Mouse (Mus musculus) common myeloid progenitor, adult 5-6 weeks (primary cell): ENCODE measurements around the gene Clcn3. TPM values are rescaled to one million over a fixed set of nuclear protein-coding genes. Genes with fewer than 3 reads are reported as not detected.
"Not testable (repeated sequence)": the region's sequence is repeated elsewhere in the genome, so short reads cannot be mapped to it uniquely, and the experiment has no call there.

Source experiments
- ATAC-seq: replicated peaks from 2 replicates; pipeline ENCODE4 v1.8.0; 2016; ENCODE audit warnings: low read depth, mild to moderate bottlenecking, moderate TSS enrichment, inconsistent platforms; ENCODE audit not compliant: poor library complexity, severe bottlenecking
- total RNA-seq: library from RNA; stranded (forward); fragments of 200-1000, 187-1606 nt; gene quantifications from 2 replicates; pipeline ENCODE4 v1.2.3, GENCODE M21; 2017

Gene Clcn3
- total RNA-seq: 33.5 and 40.9 TPM in 2 replicates

GRCm38 (mm10) chr8:60982701-60983687 is at the start of gene Clcn3:
TSS of gene Clcn3 (minus strand) at chr8:60983300.
- peak; percentile 94 for ATAC-seq

GRCm38 (mm10) chr8:60996468-60996867 is 13.4 kb upstream of the Clcn3 start:
- ATAC-seq: no peak

- ATAC-seq: peak; percentile 12; the same call in 1 of the 2 replicates
Measured at GRCm38 (mm10) chr8:60993639-60993986, 10.5 kb upstream of the Clcn3 start.

GRCm38 (mm10) chr8:60992910-60993638 is 10.0 kb upstream of the Clcn3 start, which contains the start of gene Nek1:
TSS of gene Nek1 (plus strand) at chr8:60993195.
- ATAC-seq: peak; percentile 84

GRCm38 (mm10) chr8:60992561-60992909 is 9.4 kb upstream of the Clcn3 start:
- ATAC-seq: peak; percentile 73

GRCm38 (mm10) chr8:60984260-60985010 is 1.3 kb upstream of the Clcn3 start:
- ATAC-seq: not testable (repeated sequence)

- ATAC-seq: peak; percentile 63
Measured at GRCm38 (mm10) chr8:60983688-60984079, 584 bp upstream of the Clcn3 start.

GRCm38 (mm10) chr8:60981388-60981787 is 1.7 kb downstream of the Clcn3 start:
- no peak for ATAC-seq

- no peak for ATAC-seq
Measured at GRCm38 (mm10) chr8:60978496-60978895, 4.6 kb downstream of the Clcn3 start.

GRCm38 (mm10) chr8:60976818-60977217 is 6.3 kb downstream of the Clcn3 start:
- no peak for ATAC-seq

GRCm38 (mm10) chr8:60974837-60975236 is 8.3 kb downstream of the Clcn3 start:
- no peak for ATAC-seq

- peak; percentile 88 for ATAC-seq
Measured at GRCm38 (mm10) chr8:60973448-60973847, 9.7 kb downstream of the Clcn3 start.

- ATAC-seq: no peak
Measured at GRCm38 (mm10) chr8:60971808-60972207, 11.3 kb downstream of the Clcn3 start.

- no peak for ATAC-seq
Measured at GRCm38 (mm10) chr8:60969091-60969490, 14.0 kb downstream of the Clcn3 start.

GRCm38 (mm10) chr8:60965741-60966140 is 17.4 kb downstream of the Clcn3 start:
- ATAC-seq: no peak

- ATAC-seq: 0 out of 2 replicates have a peak, but pooled peaks have one; percentile 36
Measured at GRCm38 (mm10) chr8:60965306-60965705, 17.8 kb downstream of the Clcn3 start.

GRCm38 (mm10) chr8:60964518-60964917 is 18.6 kb downstream of the Clcn3 start:
- no peak for ATAC-seq

- no peak for ATAC-seq
Measured at GRCm38 (mm10) chr8:60963931-60964330, 19.2 kb downstream of the Clcn3 start.

GRCm38 (mm10) chr8:60962763-60963162 is 20.3 kb downstream of the Clcn3 start:
- ATAC-seq: peak; percentile 58

GRCm38 (mm10) chr8:60956847-60957246 is 26.3 kb downstream of the Clcn3 start:
- peak; percentile 16; the same call in 1 of the 2 replicates for ATAC-seq
